Mouse (Mus musculus): ENCODE results near the gene Gm11757.
"Not testable (repeated sequence)": the region's sequence is repeated elsewhere in the genome, so short reads cannot be mapped to it uniquely, and the experiment has no call there.

Gene Gm11757

DNA sequence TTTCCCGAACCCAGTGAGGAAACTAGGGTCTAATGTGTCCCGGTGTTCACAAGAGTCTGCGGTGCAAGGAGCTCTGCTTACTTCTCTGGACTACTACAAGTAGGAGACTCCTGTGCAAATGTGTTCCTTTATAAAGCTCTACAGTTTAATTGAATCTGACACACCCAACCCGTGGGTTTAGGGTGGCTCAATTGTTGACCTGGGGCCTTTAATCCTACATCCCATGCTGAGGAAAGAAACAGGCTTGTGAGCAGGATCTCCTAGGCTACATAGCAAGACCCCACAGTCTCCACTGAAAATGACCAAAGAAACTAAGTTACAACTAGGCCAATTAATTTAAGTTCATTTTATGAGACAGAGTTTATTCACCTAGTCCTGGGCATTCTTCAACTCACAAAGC lies at the start of gene Gm11757:
TSS of gene Gm11757 (minus strand) at position 101 of the 400 bp plus-strand sequence.
- in situ Hi-C loops (cut with MboI, MseI): not testable (repeated sequence)

DNA sequence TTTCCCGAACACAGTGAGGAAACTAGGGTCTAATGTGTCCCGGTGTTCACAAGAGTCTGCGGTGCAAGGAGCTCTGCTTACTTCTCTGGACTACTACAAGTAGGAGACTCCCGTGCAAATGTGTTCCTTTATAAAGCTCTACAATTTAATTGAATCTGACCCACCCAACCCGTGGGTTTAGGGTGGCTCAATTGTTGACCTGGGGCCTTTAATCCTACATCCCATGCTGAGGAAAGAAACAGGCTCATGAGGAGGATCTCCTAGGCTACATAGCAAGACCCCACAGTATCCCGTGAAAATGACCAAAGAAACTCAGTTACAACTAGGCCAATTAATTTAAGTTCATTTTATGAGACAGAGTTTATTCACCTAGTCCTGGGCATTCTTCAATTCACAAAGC lies 29.7 kb upstream of the Gm11757 start, which contains the start of gene Gm11756:
TSS of gene Gm11756 (minus strand) at position 101 of the 400 bp plus-strand sequence.
- in situ Hi-C loops (cut with MboI, MseI): not testable (repeated sequence)

DNA sequence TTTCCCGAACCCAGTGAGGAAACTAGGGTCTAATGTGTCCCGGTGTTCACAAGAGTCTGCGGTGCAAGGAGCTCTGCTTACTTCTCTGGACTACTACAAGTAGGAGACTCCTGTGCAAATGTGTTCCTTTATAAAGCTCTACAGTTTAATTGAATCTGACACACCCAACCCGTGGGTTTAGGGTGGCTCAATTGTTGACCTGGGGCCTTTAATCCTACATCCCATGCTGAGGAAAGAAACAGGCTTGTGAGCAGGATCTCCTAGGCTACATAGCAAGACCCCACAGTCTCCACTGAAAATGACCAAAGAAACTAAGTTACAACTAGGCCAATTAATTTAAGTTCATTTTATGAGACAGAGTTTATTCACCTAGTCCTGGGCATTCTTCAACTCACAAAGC lies 14.9 kb upstream of the Gm11757 start, which contains the start of gene Gm13871:
TSS of gene Gm13871 (minus strand) at position 101 of the 400 bp plus-strand sequence.
- in situ Hi-C loops (cut with MboI, MseI): not testable (repeated sequence)

DNA sequence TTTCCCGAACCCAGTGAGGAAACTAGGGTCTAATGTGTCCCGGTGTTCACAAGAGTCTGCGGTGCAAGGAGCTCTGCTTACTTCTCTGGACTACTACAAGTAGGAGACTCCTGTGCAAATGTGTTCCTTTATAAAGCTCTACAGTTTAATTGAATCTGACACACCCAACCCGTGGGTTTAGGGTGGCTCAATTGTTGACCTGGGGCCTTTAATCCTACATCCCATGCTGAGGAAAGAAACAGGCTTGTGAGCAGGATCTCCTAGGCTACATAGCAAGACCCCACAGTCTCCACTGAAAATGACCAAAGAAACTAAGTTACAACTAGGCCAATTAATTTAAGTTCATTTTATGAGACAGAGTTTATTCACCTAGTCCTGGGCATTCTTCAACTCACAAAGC lies 14.7 kb downstream of the Gm11757 start, which contains the start of gene Gm11758:
TSS of gene Gm11758 (minus strand) at position 101 of the 400 bp plus-strand sequence.
- in situ Hi-C loops (cut with MboI, MseI): not testable (repeated sequence)
